Mouse (Mus musculus) stomach, postnatal 0 days (tissue): ENCODE measurements around the gene Slc9a9.

ENCODE experiments used
- CTCF ChIP-seq: IDR thresholded peaks from 2 replicates; pipeline ENCODE4 v1.5.1; 2016; ENCODE audit warnings: antibody characterized with exemption, low read depth, mild to moderate bottlenecking, moderate library complexity
- EP300 ChIP-seq: optimal IDR thresholded peaks from 2 replicates; pipeline ENCODE3; 2016; ENCODE audit warnings: antibody characterized with exemption

DNA sequence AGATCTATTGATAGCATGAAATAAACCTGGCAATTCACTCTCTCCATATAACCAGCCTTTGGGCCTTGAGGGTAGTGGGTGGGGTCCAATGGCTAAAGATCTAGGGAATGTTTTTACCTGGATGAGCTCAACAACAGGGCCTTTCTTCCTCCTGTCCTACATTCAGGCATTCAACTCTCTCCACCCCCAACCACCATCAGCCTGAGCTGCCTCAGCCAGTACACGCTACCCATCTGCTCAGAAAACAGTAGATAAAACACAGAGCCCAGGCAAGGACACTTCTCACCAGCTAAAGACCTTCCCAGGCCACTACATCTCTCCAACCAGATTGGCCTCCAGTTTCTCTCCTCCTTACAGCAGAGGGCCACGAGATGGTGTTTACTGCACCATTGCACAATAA, 510.3 kb downstream of the Slc9a9 start:
- TF ChIP-seq CTCF (no peak), EP300 (no peak)
